Mouse (Mus musculus): ENCODE data around the gene Flywch2. TPM values are rescaled to one million over a fixed set of nuclear protein-coding genes. Genes with fewer than 3 reads are reported as not detected.

The Flywch2 gene
- total and polyA plus RNA-seq, 3 experiments: 0.62 to 6.2 TPM; not detected in 1

- Histone ChIP-seq H3K79me2 (ENCODE audit: control insufficient read depth, insufficient read depth, low read length, poor library complexity) (peaks cover 2% of the 10 kb centered on the region; the same call in 1 of the 2 replicates), H3K27ac (ENCODE audit: control insufficient read depth, low read depth, low read length) (no peak within 1 kb of the TSS), H3K9me3 (replicated peaks; ENCODE audit: insufficient read depth, low read length) (no peaks in the 10 kb centered on the region), H3K4me3 (ENCODE audit: control insufficient read depth in 1 of 2, insufficient read depth in 1 of 2, low read depth in 2 of 2, low read length in 2 of 2) (peak within 1 kb of the TSS; percentile 50 to 83), H3K36me3 (ENCODE audit: control insufficient read depth in 1 of 2, insufficient read depth in 2 of 2, low read length in 2 of 2) (peaks cover 0 to 6% of the 10 kb centered on the region in 2 experiments; a peak in 2 of 4 replicates), H3K27me3 (ENCODE audit: control insufficient read depth in 1 of 2, insufficient read depth in 2 of 2, low read length in 2 of 2) (no peaks in the 10 kb centered on the region), H3K4me1 (ENCODE audit: control insufficient read depth in 1 of 2, insufficient read depth in 2 of 2, low read length in 2 of 2) (peaks cover 0 to 2% of the 10 kb centered on the region in 2 experiments; a peak in 1 of 4 replicates), H3K9ac (ENCODE audit: control insufficient read depth, low read depth, low read length, poor library complexity, severe bottlenecking) (peak within 1 kb of the TSS; percentile 87)
- TF ChIP-seq TBP (IDR thresholded peaks at IDR 0.05; ENCODE audit: low read depth, low read length) (peak; percentile 74), POLR2A (IDR thresholded peaks at IDR 0.05; ENCODE audit: control insufficient read depth in 1 of 2, insufficient read depth in 1 of 2, low read depth in 1 of 2, low read length in 2 of 2, poor library complexity in 1 of 2) (peak; percentile 73 to 90), USF1 (IDR thresholded peaks at IDR 0.05; ENCODE audit: low read depth, low read length) (no peak), ETS1 (IDR thresholded peaks at IDR 0.05; ENCODE audit: low read depth, low read length) (no peak), NRF1 (IDR thresholded peaks at IDR 0.05; ENCODE audit: insufficient read depth, low read depth, low read length, poor library complexity, severe bottlenecking) (peak; percentile 92), TCF12 (IDR thresholded peaks at IDR 0.05; ENCODE audit: low read depth, low read length) (peak; percentile 22; the same call in 1 of the 2 replicates), MXI1 (IDR thresholded peaks at IDR 0.05; ENCODE audit: low read depth, low read length) (0 out of 2 replicates have a peak, but pooled peaks have one; percentile 14), NELFE (IDR thresholded peaks at IDR 0.05; ENCODE audit: low read depth, low read length) (peak; percentile 75), HCFC1 (IDR thresholded peaks at IDR 0.05; ENCODE audit: low read depth, low read length) (peak; percentile 84), ZC3H11A (IDR thresholded peaks at IDR 0.05; ENCODE audit: low read depth, low read length) (no peak), ELF1 (IDR thresholded peaks at IDR 0.05; ENCODE audit: low read depth, low read length) (peak; percentile 50), MAZ (IDR thresholded peaks at IDR 0.05; ENCODE audit: low read depth, low read length) (0 out of 2 replicates have a peak, but pooled peaks have one; percentile 15), SIN3A (IDR thresholded peaks at IDR 0.05; ENCODE audit: low read length) (peak; percentile 95), EP300 (IDR thresholded peaks at IDR 0.05; ENCODE audit: low read depth in 1 of 2, low read length in 2 of 2) (no peak), MEF2A (IDR thresholded peaks at IDR 0.05; ENCODE audit: extremely low read depth, insufficient replicate concordance, low read depth, low read length, poor library complexity, severe bottlenecking) (no peak)
- DNase-seq (ENCODE audit: low read depth, low spot score): peak; percentile 98
Measured at GRCm38 (mm10) chr17:23771284-23772218, 14.3 kb downstream of the Flywch2 start, which contains the start of gene Flywch1. Flywch1 (minus strand) TSS chr17:23771602.

DNA sequence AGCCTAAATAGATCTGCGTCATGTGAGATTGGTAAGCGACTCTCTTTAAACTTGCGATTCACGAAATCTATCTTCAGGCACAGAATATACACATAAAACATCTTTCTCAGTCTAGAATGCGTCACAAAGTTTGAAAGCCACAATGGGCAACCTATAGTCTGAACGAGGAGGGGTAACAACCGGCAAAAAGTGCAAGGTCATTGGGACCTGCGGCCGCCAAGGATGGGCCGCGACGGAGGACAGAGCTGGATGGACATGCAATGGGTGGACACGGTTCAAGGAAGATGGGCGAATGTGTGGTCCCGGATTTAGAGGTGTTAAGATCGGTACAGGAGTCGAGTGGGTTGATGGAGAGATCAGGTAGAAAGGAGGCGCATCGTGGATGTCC is 15.0 kb downstream of the Flywch2 start:
- H3K9ac ChIP-seq (ENCODE audit: control insufficient read depth, low read depth, low read length, poor library complexity, severe bottlenecking): peak overlapping the region; percentile 87
- no peak for TF ChIP-seq TCF12 (IDR thresholded peaks at IDR 0.05; ENCODE audit: low read depth, low read length)
- no peak for TF ChIP-seq MAFK (IDR thresholded peaks at IDR 0.05; ENCODE audit: borderline replicate concordance, low read depth, low read length)
- no peak for TF ChIP-seq CHD2 (IDR thresholded peaks at IDR 0.05; ENCODE audit: low read length)
- no peak for TF ChIP-seq USF1 (IDR thresholded peaks at IDR 0.05; ENCODE audit: low read depth, low read length)
- no peak for TF ChIP-seq RAD21 (IDR thresholded peaks at IDR 0.05; ENCODE audit: low read depth, low read length)
- no peak for TF ChIP-seq SMC3 (IDR thresholded peaks at IDR 0.05; ENCODE audit: low read depth, low read length)
- H3K4me3 ChIP-seq (ENCODE audit: control insufficient read depth in 1 of 2, insufficient read depth in 1 of 2, low read depth in 2 of 2, low read length in 2 of 2): peak overlapping the region; percentile 50 to 83
- H3K4me1 ChIP-seq (ENCODE audit: control insufficient read depth in 1 of 2, insufficient read depth in 2 of 2, low read length in 2 of 2): peaks cover 0 to 2% of the 10 kb centered on the region in 2 experiments; a peak in 1 of 4 replicates
- H3K79me2 ChIP-seq (ENCODE audit: control insufficient read depth, insufficient read depth, low read length, poor library complexity): peaks cover 2% of the 10 kb centered on the region; the same call in 1 of the 2 replicates
- peaks cover 0 to 6% of the 10 kb centered on the region in 2 experiments; a peak in 2 of 4 replicates for H3K36me3 ChIP-seq (ENCODE audit: control insufficient read depth in 1 of 2, insufficient read depth in 2 of 2, low read length in 2 of 2)
- peak; percentile 54 for DNase-seq (ENCODE audit: low read depth, low spot score)
- H3K27ac ChIP-seq (ENCODE audit: control insufficient read depth, low read depth, low read length): no peak overlapping the region
- no peaks in the 10 kb centered on the region for H3K9me3 ChIP-seq (replicated peaks; ENCODE audit: insufficient read depth, low read length)
- no peaks in the 10 kb centered on the region for H3K27me3 ChIP-seq (ENCODE audit: control insufficient read depth in 1 of 2, insufficient read depth in 2 of 2, low read length in 2 of 2)

Data from MEL (cell line).